Mouse (Mus musculus) embryonic fibroblast, embryonic 13.5 days (primary cell): ENCODE data around the gene Polr2b.

Source experiments
- CTCF ChIP-seq: IDR thresholded peaks from 2 replicates; pipeline ENCODE4 v1.5.1; 2011; ENCODE audit warnings: mild to moderate bottlenecking, control low read depth, low read length, moderate library complexity, borderline replicate concordance; ENCODE audit not compliant: insufficient read depth
- POLR2A ChIP-seq: IDR thresholded peaks from 2 replicates; pipeline ENCODE4 v1.6.1; 2011; ENCODE audit warnings: low read depth, mild to moderate bottlenecking, control low read depth, low read length, moderate library complexity

GRCm38 (mm10) chr5:77385900-77386595 lies 76.1 kb downstream of the Polr2b start:
- TF ChIP-seq CTCF (no peak), POLR2A (no peak)
